Mouse (Mus musculus) spleen, adult 2 months (tissue): ENCODE data around the gene Ap5z1.

ENCODE experiments used
- CTCF ChIP-seq: fragments of 200-500 bp; IDR thresholded peaks from 2 replicates; pipeline ENCODE4 v1.5.1; 2011; ENCODE audit warnings: mild to moderate bottlenecking, inconsistent platforms; ENCODE audit not compliant: insufficient read depth, insufficient read length, insufficient replicate concordance; ENCODE audit errors: extremely low read depth
- POLR2A ChIP-seq: fragments of 200-500 bp; IDR thresholded peaks from 2 replicates; pipeline ENCODE4 v1.6.1; 2011; ENCODE audit warnings: low read depth, low read length, inconsistent platforms

DNA sequence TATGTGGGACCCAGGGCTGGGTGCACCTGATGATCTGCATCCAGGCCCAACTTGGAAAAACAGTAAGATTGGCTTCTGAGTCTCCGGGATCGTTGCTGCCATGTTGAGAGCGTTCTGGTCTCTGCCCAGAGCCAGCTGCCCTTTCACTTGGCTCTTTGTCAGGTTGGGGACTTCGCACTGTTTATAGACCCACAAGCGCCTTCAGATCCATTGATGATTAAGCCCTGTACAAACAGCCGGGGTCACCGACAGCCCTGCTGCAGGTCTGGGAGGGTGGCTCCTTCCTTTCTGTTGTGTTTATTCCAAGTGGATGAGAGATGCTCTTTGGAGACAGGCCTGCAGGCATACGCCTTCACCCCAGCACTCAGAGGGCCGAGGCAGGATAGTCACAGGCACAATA lies 45.9 kb upstream of the Ap5z1 start:
- TF ChIP-seq CTCF (no peak), POLR2A (no peak)
